Mouse (Mus musculus): ENCODE results near the gene Cryl1. TPM values are rescaled to one million over a fixed set of nuclear protein-coding genes. Genes with fewer than 3 reads are reported as not detected.

Gene Cryl1
- polyA plus RNA-seq, 1 experiment, result 167 TPM

GRCm38 (mm10) chr14:57242978-57243377, 155.4 kb downstream of the Cryl1 start:
- no peaks in the 10 kb centered on the region for H3K36me3 ChIP-seq (ENCODE audit: control insufficient read depth, insufficient read depth, low read length)
- TF ChIP-seq POLR2A (IDR thresholded peaks at IDR 0.05; ENCODE audit: low read depth, low read length), result no peak
- no peak for TF ChIP-seq CTCF (IDR thresholded peaks at IDR 0.05; ENCODE audit: extremely low read depth, insufficient read length, insufficient replicate concordance, low read depth, low read length)
- H3K27me3 ChIP-seq (ENCODE audit: control insufficient read depth, insufficient read depth, low read length), result no peaks in the 10 kb centered on the region
- peaks cover 26% of the 10 kb centered on the region; the same call in 1 of the 2 replicates for H3K4me1 ChIP-seq (ENCODE audit: control insufficient read depth, insufficient read depth, insufficient read length, low read length)
- no peak overlapping the region for H3K27ac ChIP-seq (ENCODE audit: insufficient read depth, low read depth, low read length)
- no peak overlapping the region for H3K4me3 ChIP-seq (ENCODE audit: low read depth, low read length)
- whole genome bisulfite sequencing, result 25% methylated on average over 5 of the region's 5 CpGs

- peaks cover 16% of the 10 kb centered on the region; the same call in 1 of the 2 replicates for H3K4me1 ChIP-seq (ENCODE audit: control insufficient read depth, insufficient read depth, insufficient read length, low read length)
- TF ChIP-seq CTCF (IDR thresholded peaks at IDR 0.05; ENCODE audit: extremely low read depth, insufficient read length, insufficient replicate concordance, low read depth, low read length) (no peak), POLR2A (IDR thresholded peaks at IDR 0.05; ENCODE audit: low read depth, low read length) (no peak)
- WGBS, result 85% methylated on average over 11 of the region's 11 CpGs
- H3K36me3 ChIP-seq (ENCODE audit: control insufficient read depth, insufficient read depth, low read length), result no peaks in the 10 kb centered on the region
- no peak overlapping the region for H3K27ac ChIP-seq (ENCODE audit: insufficient read depth, low read depth, low read length)
- H3K27me3 ChIP-seq (ENCODE audit: control insufficient read depth, insufficient read depth, low read length), result no peaks in the 10 kb centered on the region
- no peak overlapping the region for H3K4me3 ChIP-seq (ENCODE audit: low read depth, low read length)
Observed at GRCm38 (mm10) chr14:57235276-57235675, 163.1 kb downstream of the Cryl1 start.

- Histone ChIP-seq H3K36me3 (ENCODE audit: control insufficient read depth, insufficient read depth, low read length) (no peaks in the 10 kb centered on the region), H3K27ac (ENCODE audit: insufficient read depth, low read depth, low read length) (no peak overlapping the region), H3K27me3 (ENCODE audit: control insufficient read depth, insufficient read depth, low read length) (no peaks in the 10 kb centered on the region), H3K4me3 (ENCODE audit: low read depth, low read length) (no peak overlapping the region), H3K4me1 (ENCODE audit: control insufficient read depth, insufficient read depth, insufficient read length, low read length) (peaks cover 16% of the 10 kb centered on the region; the same call in 1 of the 2 replicates)
- 67% methylated on average over 4 of the region's 4 CpGs for WGBS
- no peak for TF ChIP-seq CTCF (IDR thresholded peaks at IDR 0.05; ENCODE audit: extremely low read depth, insufficient read length, insufficient replicate concordance, low read depth, low read length)
- TF ChIP-seq POLR2A (IDR thresholded peaks at IDR 0.05; ENCODE audit: low read depth, low read length), result no peak
Observed at GRCm38 (mm10) chr14:57234711-57235110, 163.6 kb downstream of the Cryl1 start.

GRCm38 (mm10) chr14:57230264-57231015, 167.9 kb downstream of the Cryl1 start:
- Histone ChIP-seq H3K4me3 (ENCODE audit: low read depth, low read length) (no peak overlapping the region), H3K36me3 (ENCODE audit: control insufficient read depth, insufficient read depth, low read length) (no peaks in the 10 kb centered on the region), H3K27me3 (ENCODE audit: control insufficient read depth, insufficient read depth, low read length) (no peaks in the 10 kb centered on the region), H3K27ac (ENCODE audit: insufficient read depth, low read depth, low read length) (peak overlapping the region; percentile 95), H3K4me1 (ENCODE audit: control insufficient read depth, insufficient read depth, insufficient read length, low read length) (peaks cover 11% of the 10 kb centered on the region; the same call in 1 of the 2 replicates)
- 28% methylated on average over 6 of the region's 6 CpGs for WGBS
- TF ChIP-seq CTCF (IDR thresholded peaks at IDR 0.05; ENCODE audit: extremely low read depth, insufficient read length, insufficient replicate concordance, low read depth, low read length), result peak; percentile 13; the same call in 1 of the 2 replicates
- no peak for TF ChIP-seq POLR2A (IDR thresholded peaks at IDR 0.05; ENCODE audit: low read depth, low read length)

Other genes with a start within 250 kb of the Cryl1 start
- gene Ift88, start 25.5 kb upstream of the Cryl1 start, polyA plus RNA-seq (2012; rRNA removed), result 0.38 and 0.58 TPM in 2 replicates
- 5.6 and 7.1 TPM in 2 replicates for gene Il17d, start 126.2 kb upstream of the Cryl1 start, polyA plus RNA-seq (2012; rRNA removed)
- gene Eef1akmt1, start 173.1 kb upstream of the Cryl1 start, polyA plus RNA-seq (2012; rRNA removed), result 3.0 and 3.8 TPM in 2 replicates

Data from small intestine, adult 2 months (tissue).